Mouse (Mus musculus) bone marrow, adult 2 months (tissue): ENCODE results near the gene Parvb. TPM values are rescaled to one million over a fixed set of nuclear protein-coding genes. Genes with fewer than 3 reads are reported as not detected.

ENCODE experiments used
- H3K27ac ChIP-seq: fragments of 200-500 bp; 2 replicates; pipeline ENCODE4 v1.5.1; 2012; ENCODE audit warnings: low read depth, mild to moderate bottlenecking, control low read depth, inconsistent platforms, low read length; ENCODE audit not compliant: control insufficient read depth, poor library complexity, insufficient read depth
- H3K4me1 ChIP-seq: fragments of 200-500 bp; 2 replicates; pipeline ENCODE4 v1.6.1; 2011; ENCODE audit warnings: low read length; ENCODE audit not compliant: control insufficient read depth, insufficient read depth
- H3K4me3 ChIP-seq: fragments of 200-500 bp; replicated peaks from 2 replicates; pipeline ENCODE3; 2011; ENCODE audit warnings: mild to moderate bottlenecking, low read depth, low read length, control low read depth; ENCODE audit not compliant: control insufficient read depth
- CTCF ChIP-seq: fragments of 200-500 bp; IDR thresholded peaks from 2 replicates; pipeline ENCODE4 v1.5.1; 2011; ENCODE audit warnings: low read length, control low read depth; ENCODE audit not compliant: control insufficient read depth, insufficient read depth
- POLR2A ChIP-seq: fragments of 200-500 bp; IDR thresholded peaks from 2 replicates; pipeline ENCODE4 v1.6.1; 2011; ENCODE audit warnings: low read depth, mild to moderate bottlenecking, control low read depth, low read length, borderline replicate concordance; ENCODE audit not compliant: control insufficient read depth
- WGBS: fragments of 180-500 bp; shearing (Covaris S2); methylation state at CpG from one replicate; pipeline ENCODE4 v1.1.7; 2018; 5-methylcytosine and 5-hydroxymethylcytosine counted together
- polyA plus RNA-seq: library from polyadenylated mRNA; stranded (reverse); fragments of >200 nt; gene quantifications from 2 replicates; pipeline ENCODE4 v1.2.4, GENCODE M21; 2011; ENCODE audit warnings: low replicate concordance; ENCODE audit not compliant: missing spikeins, insufficient read depth, insufficient read length

The Parvb gene
- polyA plus RNA-seq, 1 experiment, result 120 TPM

- H3K27ac ChIP-seq, result peak overlapping the region; percentile 49
- 51% methylated on average over 13 of the region's 13 CpGs for WGBS
- TF ChIP-seq POLR2A (no peak), CTCF (no peak)
- peaks cover 7% of the 10 kb centered on the region for H3K4me1 ChIP-seq
- no peak overlapping the region for H3K4me3 ChIP-seq
Observed at GRCm38 (mm10) chr15:84298804-84299370, 67.0 kb downstream of the Parvb start.

GRCm38 (mm10) chr15:84299662-84300333 lies 68.0 kb downstream of the Parvb start:
- TF ChIP-seq CTCF, result no peak
- TF ChIP-seq POLR2A, result no peak
- H3K4me1 ChIP-seq, result peaks cover 7% of the 10 kb centered on the region
- no peak overlapping the region for H3K4me3 ChIP-seq
- WGBS, result 90% methylated on average over 9 of the region's 9 CpGs
- no peak overlapping the region; the same call in 1 of the 2 replicates for H3K27ac ChIP-seq

GRCm38 (mm10) chr15:84300591-84300990 lies 68.7 kb downstream of the Parvb start:
- TF ChIP-seq POLR2A, result no peak
- no peak for TF ChIP-seq CTCF
- Histone ChIP-seq H3K27ac (no peak overlapping the region), H3K4me1 (peaks cover 7% of the 10 kb centered on the region), H3K4me3 (no peak overlapping the region)
- 76% methylated on average over 2 of the region's 2 CpGs for WGBS

- H3K4me1 ChIP-seq, result peaks cover 7% of the 10 kb centered on the region
- 47% methylated on average over 7 of the region's 7 CpGs for WGBS
Observed at GRCm38 (mm10) chr15:84301026-84301425, 69.2 kb downstream of the Parvb start.

GRCm38 (mm10) chr15:84301641-84302420 lies 70.0 kb downstream of the Parvb start:
- no peak overlapping the region for H3K27ac ChIP-seq
- H3K4me3 ChIP-seq, result no peak overlapping the region
- peaks cover 7% of the 10 kb centered on the region for H3K4me1 ChIP-seq
- 76% methylated on average over 8 of the region's 8 CpGs for WGBS
- TF ChIP-seq CTCF (no peak), POLR2A (no peak)

More at GRCm38 (mm10) chr15:84301026-84301425, 69.2 kb downstream of the Parvb start:
- H3K27ac ChIP-seq, result no peak overlapping the region
- no peak for TF ChIP-seq CTCF
- no peak overlapping the region for H3K4me3 ChIP-seq

- Histone ChIP-seq H3K27ac (no peak overlapping the region), H3K4me3 (no peak overlapping the region), H3K4me1 (peaks cover 5% of the 10 kb centered on the region)
- 59% methylated on average over 10 of the region's 10 CpGs for WGBS
- TF ChIP-seq CTCF, result no peak
- no peak for TF ChIP-seq POLR2A
Observed at GRCm38 (mm10) chr15:84303264-84303663, 71.4 kb downstream of the Parvb start.

GRCm38 (mm10) chr15:84305333-84305732 lies 73.5 kb downstream of the Parvb start:
- no peak overlapping the region for H3K27ac ChIP-seq
- 80% methylated on average over 10 of the region's 10 CpGs for WGBS
- H3K4me1 ChIP-seq, result peaks cover 1% of the 10 kb centered on the region
- H3K4me3 ChIP-seq, result no peak overlapping the region
- no peak for TF ChIP-seq POLR2A
- TF ChIP-seq CTCF, result no peak

- Histone ChIP-seq H3K4me3 (no peak overlapping the region), H3K4me1 (peaks cover 19% of the 10 kb centered on the region), H3K27ac (peak overlapping the region; percentile 15; the same call in 1 of the 2 replicates)
- TF ChIP-seq CTCF (no peak), POLR2A (no peak)
- 73% methylated on average over 11 of the region's 11 CpGs for WGBS
Observed at GRCm38 (mm10) chr15:84310271-84310670, 78.4 kb downstream of the Parvb start.
